Mouse (Mus musculus): ENCODE results near the gene Frmd4b.

- TF ChIP-seq POLR2A (IDR thresholded peaks at IDR 0.05; ENCODE audit: extremely low read depth, insufficient read depth, low read length) (no peak), CTCF (IDR thresholded peaks at IDR 0.05; ENCODE audit: low read depth, low read length) (no peak)
Observed at GRCm38 (mm10) chr6:97531043-97531442, 86.3 kb downstream of the Frmd4b start.

Data from liver, adult 2 months (tissue).